Mouse (Mus musculus): ENCODE results near the gene Kcna2.

GRCm38 (mm10) chr3:107159859-107160324, 58.9 kb downstream of the Kcna2 start:
- TF ChIP-seq CEBPB (IDR thresholded peaks at IDR 0.05; ENCODE audit: low read depth) (no peak), CTCF (IDR thresholded peaks at IDR 0.05; ENCODE audit: control insufficient read depth, insufficient read depth, insufficient read length) (no peak), MAX (IDR thresholded peaks at IDR 0.05) (no peak), USF1 (IDR thresholded peaks at IDR 0.05; ENCODE audit: low read depth) (no peak), FOSL1 (IDR thresholded peaks at IDR 0.05; ENCODE audit: insufficient read depth, low read length, poor library complexity, severe bottlenecking) (no peak), MYOD1 (IDR thresholded peaks at IDR 0.05; ENCODE audit: control insufficient read depth, insufficient read length, low read depth) (no peak)

Data from C2C12 (cell line).